ENCODE assay signal across 8 mouse cellular contexts in genomic region chr10:128194024-128194550, GRCm38 (mm10). TPM values are rescaled to one million over a fixed set of nuclear protein-coding genes. Genes with fewer than 3 reads are reported as not detected.
DNase-seq lines count a peak whose midpoint lies in the region; ATAC-seq lines count a peak whose summit lies in the region.

TSS of gene Gls2 (plus strand) at chr10:128194457.

- peaks cover 9% of the 10 kb centered on the region; the same call in 1 of the 2 replicates for H3K4me1 ChIP-seq in hindbrain, embryonic 12.5 days

- peak; percentile 99 for DNase-seq in Muller cell, postnatal 12 days (ENCODE audit: inconsistent ontology term)
- peak; percentile 99 for DNase-seq in cerebellum, adult 9-11 months
- DNase-seq in frontal cortex, postnatal 10 days (ENCODE audit: low spot score in 2 of 2): peak; percentile 95 to 97
- DNase-seq in layer of hippocampus, postnatal 14 days (ENCODE audit: low spot score in 2 of 2): peak; percentile 95 to 98
- peak; percentile 97 for DNase-seq in lung, postnatal 14 days
- peak; percentile 90 for DNase-seq in retina, adult 2 months (ENCODE audit: low read depth, low spot score)
- peak; percentile 93 to 94 for DNase-seq in thymus, postnatal 36 days

- 0 out of 2 replicates have a peak within 1 kb of the TSS, but pooled peaks have one; percentile 12 for H3K27ac ChIP-seq in hindbrain, embryonic 12.5 days

- WGBS in hindbrain, embryonic 12.5 days: under 1% methylated on average over 46 of the region's 46 CpGs

- H3K36me3 ChIP-seq in hindbrain, embryonic 12.5 days: no peaks in the 10 kb centered on the region

- peaks cover 32% of the 10 kb centered on the region for H3K27me3 ChIP-seq in hindbrain, embryonic 12.5 days

- ATAC-seq in hindbrain, embryonic 12.5 days (ENCODE audit: low FRiP score): peak; percentile 98

- H3K4me3 ChIP-seq in hindbrain, embryonic 12.5 days: peak within 1 kb of the TSS; percentile 75

- no peaks in the 10 kb centered on the region for H3K9me3 ChIP-seq in hindbrain, embryonic 12.5 days (replicated peaks)

- H3K9ac ChIP-seq in hindbrain, embryonic 12.5 days: peak within 1 kb of the TSS; percentile 81

- peak within 1 kb of the TSS; percentile 98 for H3K4me2 ChIP-seq in hindbrain, embryonic 12.5 days (replicated peaks)

RNA-seq across cellular contexts. Expression of gene Gls2, which starts in this region (rescaled TPM):
- 0.61 and 0.70 TPM in 2 replicates for polyA plus RNA-seq in hindbrain, embryonic 12.5 days (2016; fragmentation: Nextera tagmentation; extraction: Ambion mirVana)
- total RNA-seq in layer of hippocampus, postnatal 14 days (2021): 10 to 100 TPM; 14.2 to 18.4 TPM

Comparison
In these comparisons a context has a peak if more than half of its experiments do, and no peak if none do; other contexts are left out.
1. Peak in every context shown above with its lines: DNase-seq, ATAC-seq, H3K4me3 ChIP-seq and H3K27ac ChIP-seq.
2. Peak in ATAC-seq, H3K4me3 ChIP-seq, H3K27ac ChIP-seq, H3K9ac ChIP-seq and H3K4me2 ChIP-seq in hindbrain, embryonic 12.5 days; RNA of the gene not detected or under 1 TPM.